Mouse (Mus musculus): ENCODE results near the gene Wdr81. TPM values are rescaled to one million over a fixed set of nuclear protein-coding genes. Genes with fewer than 3 reads are reported as not detected.

The Wdr81 gene
- total RNA-seq, 2 experiments from 2014 or later = 4.7 to 5.7 TPM

DNA sequence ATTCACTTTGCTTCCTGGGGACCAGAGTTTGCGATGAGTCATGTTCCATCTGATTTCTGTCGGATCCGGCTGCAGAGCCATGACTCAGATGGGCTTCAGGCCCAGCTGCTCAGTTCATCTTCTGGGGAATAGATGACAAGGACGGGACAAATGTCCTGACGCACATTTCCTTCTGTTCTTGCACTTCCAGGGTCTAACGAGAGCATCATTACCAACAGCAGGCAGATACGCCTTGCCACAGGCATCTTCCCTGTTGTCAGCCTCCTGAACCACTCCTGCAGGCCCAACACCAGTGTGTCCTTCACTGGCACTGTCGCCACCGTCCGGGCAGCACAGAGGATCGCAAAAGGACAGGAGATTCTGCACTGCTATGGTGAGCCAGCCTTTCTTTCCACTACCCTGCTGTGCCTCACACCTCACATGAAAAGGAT, 55.1 kb downstream of the Wdr81 start:
- DNase-seq = no peak

- DNase-seq = no peak
Observed at GRCm38 (mm10) chr11:75397452-75397851, 57.1 kb downstream of the Wdr81 start.

DNA sequence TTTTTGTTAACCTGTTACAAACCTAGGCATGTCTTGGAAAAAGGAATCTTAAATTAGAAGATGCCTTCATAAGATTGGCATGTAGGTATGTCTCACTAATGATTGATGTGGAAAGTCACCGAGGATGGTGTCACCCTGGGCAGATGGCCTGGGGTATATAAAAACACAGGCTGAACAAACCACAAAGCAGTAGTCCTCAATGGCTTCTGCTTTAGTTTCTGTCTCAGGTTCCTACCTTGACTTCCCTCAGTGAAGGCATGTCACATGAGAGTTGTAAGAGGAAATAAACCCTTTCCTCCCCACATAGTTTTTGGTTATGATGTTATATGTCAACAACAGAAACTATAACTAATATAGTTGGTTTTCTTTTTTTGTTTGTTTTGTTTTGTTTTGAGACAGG, 58.9 kb downstream of the Wdr81 start:
- no peak for DNase-seq

Small RNA genes lying within 50 kb of the gene (microRNA-seq; reads per million reads assigned to microRNA genes)
- 23,972 to 82,874 reads per million in 2 experiments for gene Mir22 (ENCODE audit: borderline replicate concordance in 2 of 2)

Other genes starting within 250 kb of the Wdr81 start
- gene Rpa1, start 106.4 kb downstream of the Wdr81 start, total RNA-seq (2021) = 10 to 100 TPM; 54.8 to 57.9 TPM
- 1 to 10 TPM; 2.5 to 4.4 TPM for gene Smyd4, start 106.3 kb downstream of the Wdr81 start, total RNA-seq (2021)
- gene Serpinf1, start 32.0 kb downstream of the Wdr81 start, total RNA-seq (2021) = 10 to 100 TPM; 98.5 to 98.7 TPM
- gene Serpinf2, start 15.1 kb downstream of the Wdr81 start, total RNA-seq (2021) = not detected
- 1 to 10 TPM; 3.9 to 6.9 TPM for gene Tlcd2, start 7.0 kb upstream of the Wdr81 start, total RNA-seq (2021)
- 10 to 100 TPM; 56.9 to 59.4 TPM for gene Prpf8, start 32.1 kb upstream of the Wdr81 start, total RNA-seq (2021)
- 10 to 100 TPM; 39.2 to 42.8 TPM for gene Rilp, start 55.4 kb upstream of the Wdr81 start, total RNA-seq (2021)
- gene Scarf1, start 58.8 kb upstream of the Wdr81 start, total RNA-seq (2021) = 1 to 10 TPM; 3.2 to 4.7 TPM
- 10 to 100 TPM; 23.5 to 26.8 TPM for gene Slc43a2, start 77.0 kb upstream of the Wdr81 start, total RNA-seq (2021)
- gene Pitpna, start 133.4 kb upstream of the Wdr81 start, total RNA-seq (2021) = 100 to 1,000 TPM; 123 to 168 TPM
- gene Inpp5k, start 176.3 kb upstream of the Wdr81 start, total RNA-seq (2021) = 10 to 100 TPM; 19.0 to 19.8 TPM
- 10 to 100 TPM; 43.0 to 44.3 TPM for gene Myo1c, start 195.8 kb upstream of the Wdr81 start, total RNA-seq (2021)
- 10 to 100 TPM; 39.7 to 44.7 TPM for gene Crk, start 224.5 kb upstream of the Wdr81 start, total RNA-seq (2021)

All from gastrocnemius, postnatal 25 days (tissue).